Comparison of ENCODE assay signal across 11 mouse cellular contexts in genomic region chr6:50662925-50663583, GRCm38 (mm10). TPM values are rescaled to one million over a fixed set of nuclear protein-coding genes. Genes with fewer than 3 reads are reported as not detected.
DNase-seq lines count a peak whose midpoint lies in the region; ATAC-seq and TF ChIP-seq lines count a peak whose summit lies in the region.
"Had no signal": no experiment of that assay in that cellular context is flagged by ENCODE, and none has a peak within 500 bp of the region (broad histone marks: within the 10 kb centered on the region; RNA-seq: fewer than 3 reads in every experiment).

No protein-coding gene starts in this region.

- no peak for TF ChIP-seq CTCF in lung, embryonic 14.5 days (IDR thresholded peaks at IDR 0.05; ENCODE audit: low read depth)
- TF ChIP-seq CTCF in cerebellum, adult 2 months (IDR thresholded peaks at IDR 0.05; ENCODE audit: borderline replicate concordance, insufficient read depth, low read depth, low read length), result no peak

- peak; percentile 32 for DNase-seq in lung, embryonic 14.5 days
- DNase-seq in lung, postnatal 25 days (ENCODE audit: low spot score), result no peak
- peak; percentile 62 to 64 for DNase-seq in cerebellum, adult 2 months
- DNase-seq in forelimb bud, embryonic 11.5 days (ENCODE audit: low read depth, low spot score), result peak; percentile 30
- DNase-seq in retina, adult 2 months (ENCODE audit: low read depth, low spot score), result peak; percentile 16
- no peak for DNase-seq in layer of hippocampus, adult 9-10 months (ENCODE audit: low spot score)
- no peak for DNase-seq in spleen, postnatal 4 days (ENCODE audit: low spot score in 2 of 2)
- DNase-seq: adrenal gland, adult 8-10 months; liver, postnatal 0 days had no signal

- ATAC-seq in lung, embryonic 14.5 days (ENCODE audit: insufficient read depth), result no peak
- ATAC-seq: liver, postnatal 0 days had no signal

- no peak overlapping the region for H3K4me2 ChIP-seq in lung, embryonic 14.5 days

- H3K27me3 ChIP-seq in lung, embryonic 14.5 days (ENCODE audit: insufficient read depth, low read length), result no peaks in the 10 kb centered on the region
- H3K27me3 ChIP-seq in cerebellum, adult 2 months (ENCODE audit: control insufficient read depth, insufficient read depth, low read length), result no peaks in the 10 kb centered on the region

- H3K4me3 ChIP-seq in lung, embryonic 14.5 days (ENCODE audit: low read depth, low read length), result no peak overlapping the region
- no peak overlapping the region for H3K4me3 ChIP-seq in cerebellum, adult 2 months (replicated peaks; ENCODE audit: insufficient read depth, low read depth, low read length)
- H3K4me3 ChIP-seq: layer of hippocampus, adult 2 months had no signal

- WGBS in lung, embryonic 14.5 days, result 55% methylated on average over 12 of the region's 12 CpGs
- 8% methylated on average over 12 of the region's 12 CpGs for WGBS in cerebellum, adult 2 months

- TF ChIP-seq POLR2A in cerebellum, adult 2 months (IDR thresholded peaks at IDR 0.05; ENCODE audit: borderline replicate concordance, insufficient read depth, low read length), result no peak

- H3K4me1 ChIP-seq in lung, embryonic 14.5 days (ENCODE audit: insufficient read depth), result peaks cover 12% of the 10 kb centered on the region; the same call in 1 of the 2 replicates
- peaks cover 30% of the 10 kb centered on the region for H3K4me1 ChIP-seq in cerebellum, adult 2 months (ENCODE audit: control insufficient read depth, insufficient read depth, low read length)

- H3K9me3 ChIP-seq in lung, embryonic 14.5 days (ENCODE audit: low read depth, low read length), result no peaks in the 10 kb centered on the region

- no peak overlapping the region for H3K27ac ChIP-seq in lung, embryonic 14.5 days (ENCODE audit: low read depth)
- H3K27ac ChIP-seq in cerebellum, adult 2 months (ENCODE audit: insufficient read depth, low read length), result peak overlapping the region; percentile 80
- H3K27ac ChIP-seq: layer of hippocampus, adult 2 months had no signal

- no peak overlapping the region for H3K9ac ChIP-seq in lung, embryonic 14.5 days
- H3K9ac ChIP-seq: liver, postnatal 0 days had no signal

- no peaks in the 10 kb centered on the region for H3K36me3 ChIP-seq in lung, embryonic 14.5 days (ENCODE audit: insufficient read depth)

RNA-seq across cellular contexts. Expression of gene Npvf, which starts 8.8 kb away (rescaled TPM):
- polyA plus RNA-seq in lung, embryonic 14.5 days (2014; fragmentation: Nextera tagmentation; extraction: Ambion mirVana), result not detected in 2 replicates
- polyA plus RNA-seq in cerebellum, adult 2 months (2012; rRNA removed), result 0.13 TPM in 1 of 2 replicates, not detected in the other
- polyA plus RNA-seq: heart, postnatal 0 days; liver, postnatal 0 days had no signal

Comparison
In these comparisons a context has a peak if more than half of its experiments do, and no peak if none do; other contexts are left out.
1. DNase-seq: peak in lung, embryonic 14.5 days (single experiment), cerebellum, adult 2 months (2 of 2), forelimb bud, embryonic 11.5 days (single experiment) and retina, adult 2 months (single experiment); none in lung, postnatal 25 days (single experiment), layer of hippocampus, adult 9-10 months (single experiment) and spleen, postnatal 4 days (0 of 2).